Mouse (Mus musculus) liver, adult (tissue): ENCODE measurements at regions not wholly inside any gene's neighbourhood (a gene's known extent, or its start where the extent isn't known, plus 50 kb on each side); places are given as distances from the start of the nearest gene placed in this dataset.

Experiments
- GATA4 ChIP-seq: IDR thresholded peaks from 2 replicates; pipeline ENCODE4 v1.6.1; 2014; ENCODE audit warnings: mild to moderate bottlenecking, low read length; ENCODE audit not compliant: insufficient replicate concordance

GRCm38 (mm10) chr11:8245408-8246003 is 418.8 kb downstream of the Tns3 start:
- TF ChIP-seq GATA4: no peak

- TF ChIP-seq GATA4: peak; percentile 90; the same call in 1 of the 2 replicates
Measured at GRCm38 (mm10) chr11:8238498-8238897, 425.8 kb downstream of the Tns3 start.

- no peak for TF ChIP-seq GATA4
Measured at GRCm38 (mm10) chr11:8237556-8237955, 426.8 kb downstream of the Tns3 start.

GRCm38 (mm10) chr11:8236056-8236455 is 428.3 kb downstream of the Tns3 start:
- no peak for TF ChIP-seq GATA4

GRCm38 (mm10) chr11:8232636-8233189 is 431.6 kb downstream of the Tns3 start:
- TF ChIP-seq GATA4: no peak

GRCm38 (mm10) chr11:8229787-8230186 is 434.5 kb downstream of the Tns3 start:
- no peak for TF ChIP-seq GATA4

GRCm38 (mm10) chr11:8227772-8228425 is 436.4 kb downstream of the Tns3 start:
- TF ChIP-seq GATA4: no peak

- TF ChIP-seq GATA4: no peak
Measured at GRCm38 (mm10) chr11:8224366-8224765, 440.0 kb downstream of the Tns3 start.

GRCm38 (mm10) chr11:8220618-8221017 is 443.7 kb downstream of the Tns3 start:
- no peak for TF ChIP-seq GATA4

GRCm38 (mm10) chr11:8219911-8220310 is 444.4 kb downstream of the Tns3 start:
- TF ChIP-seq GATA4: no peak

GRCm38 (mm10) chr11:8215634-8216033 is 448.7 kb downstream of the Tns3 start:
- TF ChIP-seq GATA4: no peak

- TF ChIP-seq GATA4: no peak
Measured at GRCm38 (mm10) chr11:8214305-8214903, 449.9 kb downstream of the Tns3 start.

GRCm38 (mm10) chr11:8213130-8213529 is 451.2 kb downstream of the Tns3 start:
- no peak for TF ChIP-seq GATA4

- TF ChIP-seq GATA4: no peak
Measured at GRCm38 (mm10) chr11:8212714-8213113, 451.6 kb downstream of the Tns3 start.

GRCm38 (mm10) chr11:8209041-8209440 is 455.3 kb downstream of the Tns3 start:
- TF ChIP-seq GATA4: no peak

GRCm38 (mm10) chr11:8199293-8199692 is 465.0 kb downstream of the Tns3 start:
- no peak for TF ChIP-seq GATA4
